Mouse (Mus musculus): ENCODE measurements around the gene Tbc1d21.

- TF ChIP-seq GATA1 (IDR thresholded peaks at IDR 0.05; ENCODE audit: borderline replicate concordance, low read length) (no peak), FLI1 (IDR thresholded peaks at IDR 0.05; ENCODE audit: low read length) (no peak)
These were observed 51.9 kb downstream of the Tbc1d21 start for GRCm38 (mm10) chr9:58318317-58318716.
